Comparison of ENCODE assay signal across 13 mouse cellular contexts in genomic region chr13:107804418-107804817, GRCm38 (mm10).
A peak's percentile ranks its signal among the peaks of the same experiment; 100 is the strongest.
DNase-seq lines count a peak whose midpoint lies in the region; ATAC-seq and TF ChIP-seq lines count a peak whose summit lies in the region.
"Had no signal": no experiment of that assay in that cellular context is flagged by ENCODE, and none has a peak within 500 bp of the region (broad histone marks: within the 10 kb centered on the region; RNA-seq: fewer than 3 reads in every experiment).

No protein-coding gene starts in this region.

- peak; percentile 25 for DNase-seq in adrenal gland, postnatal 14 days
- no peak for DNase-seq in adrenal gland, postnatal 25 days
- DNase-seq in kidney, postnatal 0 days (ENCODE audit: low spot score) = no peak
- no peak for DNase-seq in kidney, adult 18-20 months
- peak; percentile 16 for DNase-seq in thymus, postnatal 14 days
- no peak for DNase-seq in thymus, adult 18-20 months
- no peak for DNase-seq in stomach, postnatal 0 days (ENCODE audit: low spot score)
- no peak for DNase-seq in ovary, adult 18-20 months (ENCODE audit: low spot score)
- DNase-seq: cerebellum, adult 11-12 months had no signal

- H3K4me2 ChIP-seq in kidney, postnatal 0 days (ENCODE audit: low read length) = no peak overlapping the region
- no peak overlapping the region for H3K4me2 ChIP-seq in stomach, postnatal 0 days (replicated peaks; ENCODE audit: low read depth)
- H3K4me2 ChIP-seq: embryonic facial prominence, embryonic 15.5 days; heart, embryonic 11.5 days; limb, embryonic 12.5 days; neural tube, embryonic 12.5 days had no signal

- ATAC-seq in kidney, postnatal 0 days (replicated peaks; ENCODE audit: low FRiP score, low read depth) = no peak
- ATAC-seq in stomach, postnatal 0 days (ENCODE audit: low FRiP score, low TSS enrichment) = no peak

- peaks cover 13% of the 10 kb centered on the region; the same call in 1 of the 2 replicates for H3K4me1 ChIP-seq in kidney, postnatal 0 days (replicated peaks; ENCODE audit: insufficient read depth, low read length)
- peaks cover 3% of the 10 kb centered on the region for H3K4me1 ChIP-seq in stomach, postnatal 0 days (replicated peaks; ENCODE audit: control insufficient read depth, insufficient read depth)

- H3K27ac ChIP-seq in kidney, postnatal 0 days = no peak overlapping the region
- no peak overlapping the region for H3K27ac ChIP-seq in stomach, postnatal 0 days (replicated peaks)
- H3K27ac ChIP-seq: embryonic facial prominence, embryonic 15.5 days; limb, embryonic 12.5 days; neural tube, embryonic 12.5 days had no signal

- TF ChIP-seq EP300 in stomach, postnatal 0 days (optimal IDR thresholded peaks at IDR 0.05) = no peak

- H3K36me3 ChIP-seq in kidney, postnatal 0 days (ENCODE audit: insufficient read depth, low read length) = no peaks in the 10 kb centered on the region
- no peaks in the 10 kb centered on the region for H3K36me3 ChIP-seq in stomach, postnatal 0 days (ENCODE audit: control insufficient read depth, insufficient read depth, low read length)
- H3K36me3 ChIP-seq: embryonic facial prominence, embryonic 15.5 days; limb, embryonic 12.5 days had no signal

- 91% methylated on average over 1 of the region's 1 CpGs for WGBS in kidney, postnatal 0 days
- 92% methylated on average over 1 of the region's 1 CpGs for WGBS in stomach, postnatal 0 days

- no peaks in the 10 kb centered on the region for H3K27me3 ChIP-seq in kidney, postnatal 0 days (ENCODE audit: insufficient read depth, low read length)
- no peaks in the 10 kb centered on the region for H3K27me3 ChIP-seq in stomach, postnatal 0 days (ENCODE audit: control insufficient read depth, insufficient read depth, low read length)
- H3K27me3 ChIP-seq: embryonic facial prominence, embryonic 15.5 days; neural tube, embryonic 12.5 days had no signal

- no peak overlapping the region for H3K9ac ChIP-seq in kidney, postnatal 0 days (ENCODE audit: low read depth, low read length)
- H3K9ac ChIP-seq in stomach, postnatal 0 days (ENCODE audit: low read length) = no peak overlapping the region
- H3K9ac ChIP-seq: embryonic facial prominence, embryonic 15.5 days; limb, embryonic 12.5 days; neural tube, embryonic 12.5 days had no signal

- no peaks in the 10 kb centered on the region for H3K9me3 ChIP-seq in kidney, postnatal 0 days (replicated peaks; ENCODE audit: low read length)
- no peaks in the 10 kb centered on the region for H3K9me3 ChIP-seq in stomach, postnatal 0 days (ENCODE audit: control insufficient read depth, low read length)
- H3K9me3 ChIP-seq: embryonic facial prominence, embryonic 15.5 days; limb, embryonic 12.5 days; neural tube, embryonic 12.5 days had no signal

- no peak overlapping the region for H3K4me3 ChIP-seq in kidney, postnatal 0 days (replicated peaks; ENCODE audit: low read depth, low read length)
- no peak overlapping the region for H3K4me3 ChIP-seq in stomach, postnatal 0 days (ENCODE audit: low read depth, low read length)
- H3K4me3 ChIP-seq: embryonic facial prominence, embryonic 15.5 days; limb, embryonic 12.5 days; neural tube, embryonic 12.5 days had no signal

- TF ChIP-seq CTCF in kidney, postnatal 0 days (IDR thresholded peaks at IDR 0.05; ENCODE audit: low read depth) = peak; percentile 45; the same call in 1 of the 2 replicates
- TF ChIP-seq CTCF in stomach, postnatal 0 days (IDR thresholded peaks at IDR 0.05; ENCODE audit: low read depth) = peak; percentile 60

Comparison
In these comparisons a context has a peak if more than half of its experiments do, and no peak if none do; other contexts are left out.
1. DNase-seq: peak in adrenal gland, postnatal 14 days (single experiment) and thymus, postnatal 14 days (single experiment); none in adrenal gland, postnatal 25 days (single experiment), kidney, postnatal 0 days (single experiment), kidney, adult 18-20 months (single experiment), thymus, adult 18-20 months (0 of 2), stomach, postnatal 0 days (single experiment) and ovary, adult 18-20 months (single experiment).